Mouse (Mus musculus): ENCODE data around the gene Sp110.
"Not testable (repeated sequence)": the region's sequence is repeated elsewhere in the genome, so short reads cannot be mapped to it uniquely, and the experiment has no call there.

DNA sequence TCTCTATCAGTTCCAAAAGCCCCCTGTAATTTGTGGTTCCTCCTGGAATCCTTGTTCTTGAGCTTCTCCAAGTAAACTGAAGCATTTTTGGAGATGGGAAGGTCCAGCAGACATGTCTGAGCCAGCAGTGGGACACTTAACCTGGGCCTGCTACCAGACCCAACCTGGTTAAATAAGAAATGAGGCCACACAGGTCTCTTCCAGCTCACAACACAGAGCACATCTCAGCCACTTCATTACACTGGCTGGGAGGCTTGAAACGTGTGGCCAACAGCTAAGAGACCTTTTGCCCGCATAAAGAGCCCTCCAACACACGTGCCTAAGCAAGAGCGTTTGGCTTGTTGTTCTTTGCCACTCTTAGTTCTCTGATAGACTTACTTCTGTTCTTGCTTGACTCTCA is 25.1 kb downstream of the Sp110 start:
- TF ChIP-seq CTCF (IDR thresholded peaks at IDR 0.05; ENCODE audit: borderline replicate concordance, insufficient read depth, low read length); POLR2A (IDR thresholded peaks at IDR 0.05; ENCODE audit: low read depth, low read length): not testable (repeated sequence)
